In the genomic region with DNA sequence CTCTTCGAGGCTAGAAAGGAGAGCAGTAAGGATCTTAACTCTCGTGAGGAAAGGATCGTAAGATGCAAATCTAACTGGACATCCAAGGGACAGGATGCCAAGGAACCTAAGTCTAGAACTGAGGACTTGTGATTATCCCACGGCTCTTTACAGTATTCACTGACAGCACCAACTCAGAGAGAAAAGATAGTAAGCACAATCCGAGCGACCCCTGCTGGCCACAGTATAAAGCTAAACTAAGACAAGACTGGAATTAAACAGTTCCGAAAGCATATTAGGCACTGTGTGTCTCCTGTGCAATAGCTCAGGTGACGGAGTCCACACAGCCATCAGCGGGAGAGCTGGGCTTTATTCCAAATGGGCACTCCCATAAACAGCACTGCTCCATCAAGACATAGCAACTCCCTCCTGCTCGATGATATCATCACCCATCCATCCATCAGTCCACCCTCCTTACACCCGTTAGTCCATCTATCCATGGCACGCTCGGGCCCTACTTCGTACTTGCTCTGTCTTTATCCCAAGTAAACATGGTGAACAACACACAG, we compare ENCODE assay signal across 9 mouse cellular contexts. TPM values are rescaled to one million over a fixed set of nuclear protein-coding genes. Genes with fewer than 3 reads are reported as not detected.
DNase-seq lines count a peak whose midpoint lies in the region; ATAC-seq and TF ChIP-seq lines count a peak whose summit lies in the region.
"Had no signal": no experiment of that assay in that cellular context is flagged by ENCODE, and none has a peak within 500 bp of the region (broad histone marks: within the 10 kb centered on the region; RNA-seq: fewer than 3 reads in every experiment).

No protein-coding gene starts in this region.

- intact Hi-C loops in left cerebral cortex, postnatal 25 days (cut with DNase I): loop anchor here (1.0 to 10.0 kb wide), 3 partner anchors 72 to 780 kb away; no protein-coding TSS in a partner anchor

- H3K4me2 ChIP-seq in kidney, embryonic 16.5 days (replicated peaks; ENCODE audit: low read depth, low read length): no peak overlapping the region
- H3K4me2 ChIP-seq in embryonic facial prominence, embryonic 11.5 days (ENCODE audit: low read depth, low read length): no peak overlapping the region
- no peak overlapping the region for H3K4me2 ChIP-seq in hindbrain, embryonic 16.5 days (ENCODE audit: low read length)
- H3K4me2 ChIP-seq: embryonic facial prominence, embryonic 12.5 days had no signal

- ATAC-seq in kidney, embryonic 16.5 days (ENCODE audit: low FRiP score, low TSS enrichment): no peak
- ATAC-seq in embryonic facial prominence, embryonic 11.5 days (replicated peaks; ENCODE audit: insufficient number of reproducible peaks, low FRiP score, low TSS enrichment, low read depth): no peak
- ATAC-seq in hindbrain, embryonic 16.5 days: peak; percentile 18; the same call in 1 of the 2 replicates

- H3K9ac ChIP-seq in kidney, embryonic 16.5 days (replicated peaks; ENCODE audit: low read length): no peak overlapping the region
- no peak overlapping the region for H3K9ac ChIP-seq in embryonic facial prominence, embryonic 11.5 days (replicated peaks; ENCODE audit: low read length)
- H3K9ac ChIP-seq in hindbrain, embryonic 16.5 days (ENCODE audit: low read depth, low read length): no peak overlapping the region
- H3K9ac ChIP-seq: embryonic facial prominence, embryonic 12.5 days had no signal

- peak; percentile 84 for DNase-seq in kidney, adult 18-20 months
- peak; percentile 78 for DNase-seq in adrenal gland, postnatal 25 days
- DNase-seq in embryonic facial prominence, embryonic 11.5 days (ENCODE audit: low spot score): peak; percentile 87
- DNase-seq in left cerebral cortex, postnatal 25 days (ENCODE audit: low spot score in 2 of 2): peak; percentile 83 to 90
- peak; percentile 37 for DNase-seq in ovary, adult 18-20 months (ENCODE audit: low spot score)
- DNase-seq in thymus, adult 2 months: peak; percentile 64

- H3K4me3 ChIP-seq in kidney, embryonic 16.5 days (ENCODE audit: low read length): no peak overlapping the region
- H3K4me3 ChIP-seq in embryonic facial prominence, embryonic 11.5 days (ENCODE audit: low read depth, low read length): no peak overlapping the region
- H3K4me3 ChIP-seq in hindbrain, embryonic 16.5 days (ENCODE audit: low read length): no peak overlapping the region
- no peak overlapping the region for H3K4me3 ChIP-seq in thymus, adult 2 months (ENCODE audit: control insufficient read depth, insufficient read depth, low read length)
- H3K4me3 ChIP-seq: embryonic facial prominence, embryonic 12.5 days had no signal

- H3K9me3 ChIP-seq in kidney, embryonic 16.5 days (ENCODE audit: low read length): no peaks in the 10 kb centered on the region
- no peaks in the 10 kb centered on the region for H3K9me3 ChIP-seq in embryonic facial prominence, embryonic 11.5 days (replicated peaks; ENCODE audit: control insufficient read depth, low read length)
- no peaks in the 10 kb centered on the region for H3K9me3 ChIP-seq in hindbrain, embryonic 16.5 days (ENCODE audit: control insufficient read depth, low read length)
- H3K9me3 ChIP-seq: embryonic facial prominence, embryonic 12.5 days had no signal

- no peak for TF ChIP-seq POLR2A in thymus, adult 2 months (IDR thresholded peaks at IDR 0.05; ENCODE audit: control insufficient read depth, extremely low read depth, insufficient read depth, low read length, poor library complexity)

- 54% methylated on average over 14 of the region's 14 CpGs for WGBS in kidney, embryonic 16.5 days
- 55% methylated on average over 14 of the region's 14 CpGs for WGBS in embryonic facial prominence, embryonic 11.5 days
- 52% methylated on average over 14 of the region's 14 CpGs for WGBS in hindbrain, embryonic 16.5 days
- 71% methylated on average over 14 of the region's 14 CpGs for WGBS in thymus, adult 2 months

- H3K4me1 ChIP-seq in kidney, embryonic 16.5 days (ENCODE audit: insufficient read depth, low read length): peaks cover 10% of the 10 kb centered on the region
- no peaks in the 10 kb centered on the region for H3K4me1 ChIP-seq in embryonic facial prominence, embryonic 11.5 days (ENCODE audit: control insufficient read depth, insufficient read depth, low read length)
- H3K4me1 ChIP-seq in hindbrain, embryonic 16.5 days (ENCODE audit: control insufficient read depth, insufficient read depth, low read depth, low read length): peaks cover 5% of the 10 kb centered on the region
- no peaks in the 10 kb centered on the region for H3K4me1 ChIP-seq in thymus, adult 2 months (replicated peaks; ENCODE audit: control insufficient read depth, insufficient read depth, low read length)

- no peak overlapping the region for H3K27ac ChIP-seq in kidney, embryonic 16.5 days (ENCODE audit: low read length)
- H3K27ac ChIP-seq in embryonic facial prominence, embryonic 11.5 days (replicated peaks; ENCODE audit: low read depth, low read length): no peak overlapping the region
- H3K27ac ChIP-seq in hindbrain, embryonic 16.5 days (ENCODE audit: low read depth, low read length): no peak overlapping the region
- no peak overlapping the region for H3K27ac ChIP-seq in thymus, adult 2 months (ENCODE audit: control insufficient read depth, insufficient read depth, low read length)
- H3K27ac ChIP-seq: embryonic facial prominence, embryonic 12.5 days had no signal

- no peaks in the 10 kb centered on the region for H3K27me3 ChIP-seq in kidney, embryonic 16.5 days (ENCODE audit: insufficient read depth, low read length)
- no peaks in the 10 kb centered on the region for H3K27me3 ChIP-seq in embryonic facial prominence, embryonic 11.5 days (ENCODE audit: control insufficient read depth, insufficient read depth, low read length)
- no peaks in the 10 kb centered on the region for H3K27me3 ChIP-seq in hindbrain, embryonic 16.5 days (replicated peaks; ENCODE audit: control insufficient read depth, insufficient read depth, low read length)
- no peaks in the 10 kb centered on the region for H3K27me3 ChIP-seq in thymus, adult 2 months (ENCODE audit: control insufficient read depth, insufficient read depth, low read length)
- H3K27me3 ChIP-seq: embryonic facial prominence, embryonic 12.5 days had no signal

- TF ChIP-seq CTCF in thymus, adult 2 months (IDR thresholded peaks at IDR 0.05; ENCODE audit: borderline replicate concordance, control insufficient read depth, extremely low read depth, insufficient read depth, low read length, poor library complexity): no peak

- H3K36me3 ChIP-seq in kidney, embryonic 16.5 days (ENCODE audit: insufficient read depth, low read length): 0 out of 2 replicates have a peak, but pooled peaks cover 5% of the 10 kb centered on the region
- no peaks in the 10 kb centered on the region for H3K36me3 ChIP-seq in embryonic facial prominence, embryonic 11.5 days (replicated peaks; ENCODE audit: control insufficient read depth, insufficient read depth, low read depth, low read length)
- no peaks in the 10 kb centered on the region for H3K36me3 ChIP-seq in hindbrain, embryonic 16.5 days (ENCODE audit: control insufficient read depth, insufficient read depth, low read length)
- H3K36me3 ChIP-seq in thymus, adult 2 months (ENCODE audit: control insufficient read depth, insufficient read depth, low read length): no peaks in the 10 kb centered on the region
- H3K36me3 ChIP-seq: embryonic facial prominence, embryonic 12.5 days had no signal

RNA-seq across cellular contexts. Expression of a gene that starts 5.2 kb away (rescaled TPM):
- 41.5 and 43.4 TPM in 2 replicates for polyA plus RNA-seq in kidney, embryonic 16.5 days (2015; fragmentation: Nextera tagmentation; extraction: Ambion mirVana)
- total RNA-seq in adrenal gland, postnatal 25 days (2021): 33.9 and 35.6 TPM in 2 replicates
- polyA plus RNA-seq in embryonic facial prominence, embryonic 11.5 days (2014; fragmentation: Nextera tagmentation; extraction: Ambion mirVana): 52.9 and 57.6 TPM in 2 replicates
- 27.5 and 29.5 TPM in 2 replicates for polyA plus RNA-seq in hindbrain, embryonic 16.5 days (2015; fragmentation: Nextera tagmentation; extraction: Ambion mirVana)
- 10 to 100 TPM; 21.1 to 21.5 TPM for total RNA-seq in left cerebral cortex, postnatal 25 days (2021)
- 2.0 and 3.2 TPM in 2 replicates for polyA plus RNA-seq in thymus, adult 2 months (2012; rRNA removed)

RNA-seq across cellular contexts. Expression of a gene that starts 5.5 kb away (rescaled TPM):
- 7.7 and 8.4 TPM in 2 replicates for polyA plus RNA-seq in kidney, embryonic 16.5 days (2015; fragmentation: Nextera tagmentation; extraction: Ambion mirVana)
- 22.1 and 33.3 TPM in 2 replicates for total RNA-seq in adrenal gland, postnatal 25 days (2021)
- polyA plus RNA-seq in embryonic facial prominence, embryonic 11.5 days (2014; fragmentation: Nextera tagmentation; extraction: Ambion mirVana): 3.6 and 3.8 TPM in 2 replicates
- 6.9 and 7.8 TPM in 2 replicates for polyA plus RNA-seq in hindbrain, embryonic 16.5 days (2015; fragmentation: Nextera tagmentation; extraction: Ambion mirVana)
- total RNA-seq in left cerebral cortex, postnatal 25 days (2021): 1 to 10 TPM; 5.0 to 7.0 TPM
- 16.8 and 18.7 TPM in 2 replicates for polyA plus RNA-seq in thymus, adult 2 months (2012; rRNA removed)

Comparison
In these comparisons a context has a peak if more than half of its experiments do, and no peak if none do; other contexts are left out.
1. DNase-seq: peak in every context shown above with its lines; median percentile 87 in embryonic facial prominence, embryonic 11.5 days; 86 in left cerebral cortex, postnatal 25 days; 84 in kidney, adult 18-20 months; 78 in adrenal gland, postnatal 25 days; 64 in thymus, adult 2 months; 37 in ovary, adult 18-20 months.